Mouse (Mus musculus) MN1 (cell line): ENCODE results near the gene Aco2.

Source experiments
- DNase-seq: peaks from one replicate; pipeline ENCODE4 v3.0.0-alpha.2; 2016; ENCODE audit warnings: low spot score

Aco2 gene

DNA sequence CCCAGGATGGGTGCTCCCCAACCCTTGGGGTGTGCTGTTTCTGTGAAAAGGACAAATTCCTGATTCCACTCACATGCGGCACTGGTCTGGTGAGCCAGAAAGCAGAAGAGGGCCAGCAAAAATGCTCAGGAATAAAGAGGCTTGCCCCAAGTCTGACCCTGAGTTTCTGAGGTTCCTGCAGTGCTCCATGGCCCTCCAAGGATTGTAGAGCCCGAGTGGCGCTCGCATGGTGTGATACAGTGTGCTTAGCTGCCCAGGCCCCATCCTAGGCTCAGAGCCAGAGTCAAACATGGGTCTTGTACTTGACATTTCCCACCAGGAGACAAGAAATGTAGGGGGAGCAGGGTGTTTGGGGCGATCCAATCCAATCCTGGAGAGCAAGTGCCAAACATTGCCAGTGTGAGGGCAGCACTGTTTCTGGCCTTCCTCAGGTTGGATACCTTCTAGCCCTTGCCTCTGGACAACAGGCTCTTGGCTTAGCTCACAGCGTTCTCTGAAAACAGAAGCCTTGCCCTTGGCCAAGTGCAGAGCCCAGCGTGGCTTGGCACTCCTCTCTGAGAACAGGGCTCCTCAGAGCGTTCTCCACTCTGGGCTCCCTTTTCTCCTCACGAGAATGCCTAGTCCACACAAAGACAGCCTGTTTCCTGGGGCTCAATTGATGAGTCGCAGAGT lies 48.6 kb downstream of the Aco2 start:
- DNase-seq = peak; percentile 47

DNA sequence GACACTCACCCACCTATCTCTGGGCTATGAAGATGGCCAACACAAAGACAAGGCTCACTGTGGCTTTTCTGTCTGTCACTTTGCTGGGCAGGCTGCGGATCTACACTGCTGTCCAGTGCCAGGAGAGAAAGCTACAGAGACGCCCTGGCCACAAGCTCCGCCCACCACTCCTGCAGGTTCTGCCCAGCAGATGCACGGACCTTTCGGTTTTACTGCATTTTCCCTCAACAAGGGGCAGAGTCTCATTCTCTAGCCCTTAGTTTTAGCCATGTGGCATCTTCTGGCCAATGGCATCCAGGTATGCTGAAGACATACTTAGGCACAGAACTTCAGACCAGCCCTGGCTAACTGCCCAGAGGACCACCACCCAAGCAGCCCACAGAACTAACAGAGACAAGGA lies 49.1 kb downstream of the Aco2 start:
- DNase-seq = peak; percentile 83

DNA sequence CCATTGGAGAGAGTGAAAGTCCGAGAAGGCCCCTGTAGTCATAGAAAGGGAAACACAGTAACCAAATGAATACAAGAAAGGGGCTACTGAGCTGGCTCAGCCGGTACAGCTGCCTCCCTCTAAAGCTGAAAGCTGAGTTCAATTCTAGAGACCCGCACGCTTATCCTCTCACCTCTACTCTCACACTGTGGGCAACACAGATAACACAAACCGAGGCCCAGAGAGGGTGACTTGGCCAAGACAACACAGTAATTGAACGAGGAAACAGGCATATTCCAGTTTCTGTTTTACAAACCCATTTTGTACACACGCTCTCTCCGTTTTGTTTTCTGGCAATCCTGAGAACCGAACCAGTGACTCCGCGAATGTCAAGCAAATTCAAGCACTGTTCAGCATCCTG lies 52.8 kb downstream of the Aco2 start:
- no peak for DNase-seq

DNA sequence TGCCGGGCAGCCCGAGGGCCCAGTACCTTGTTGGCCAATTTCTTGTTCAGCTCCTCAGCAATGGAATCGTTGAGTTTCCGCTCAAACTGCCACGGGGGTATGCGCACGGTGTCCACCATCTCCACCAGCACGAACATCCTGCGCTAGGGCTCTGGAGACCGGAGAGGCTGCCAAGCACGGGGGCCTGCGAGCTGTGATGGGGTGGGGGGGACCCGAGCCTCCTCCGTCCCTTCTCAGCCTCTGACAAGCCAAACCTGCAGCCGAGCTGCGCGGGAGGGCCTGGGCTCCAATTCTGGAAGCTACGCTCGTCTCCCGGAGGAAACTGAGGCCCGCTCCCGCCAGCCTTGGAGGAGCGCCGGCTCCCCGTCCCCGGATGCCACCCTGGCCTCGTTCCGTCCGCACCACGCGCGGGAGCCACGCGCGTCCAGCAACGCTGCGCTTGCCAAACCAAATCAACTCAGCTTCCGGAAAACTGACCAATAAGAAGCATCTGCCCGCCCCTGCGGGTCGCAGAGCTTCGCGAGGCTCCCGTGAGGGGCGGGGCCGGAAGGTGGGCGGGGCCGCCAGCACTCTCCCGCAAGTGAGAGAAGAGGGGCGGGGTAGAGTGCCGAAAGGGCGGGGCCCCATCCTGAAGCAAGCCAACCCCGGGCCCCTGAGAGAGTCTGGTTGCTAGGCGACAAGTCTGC lies 53.8 kb downstream of the Aco2 start, which contains the start of gene Polr3h:
TSS of gene Polr3h (minus strand) at position 481 of the 686 bp plus-strand sequence.
- peak; percentile 99 for DNase-seq

- DNase-seq = no peak
Measured at GRCm38 (mm10) chr15:81926446-81926822, 54.3 kb downstream of the Aco2 start.

- DNase-seq = peak; percentile 62
Measured at GRCm38 (mm10) chr15:81927741-81928140, 55.6 kb downstream of the Aco2 start.

GRCm38 (mm10) chr15:81928277-81928676 lies 56.2 kb downstream of the Aco2 start:
- DNase-seq = peak; percentile 47

DNA sequence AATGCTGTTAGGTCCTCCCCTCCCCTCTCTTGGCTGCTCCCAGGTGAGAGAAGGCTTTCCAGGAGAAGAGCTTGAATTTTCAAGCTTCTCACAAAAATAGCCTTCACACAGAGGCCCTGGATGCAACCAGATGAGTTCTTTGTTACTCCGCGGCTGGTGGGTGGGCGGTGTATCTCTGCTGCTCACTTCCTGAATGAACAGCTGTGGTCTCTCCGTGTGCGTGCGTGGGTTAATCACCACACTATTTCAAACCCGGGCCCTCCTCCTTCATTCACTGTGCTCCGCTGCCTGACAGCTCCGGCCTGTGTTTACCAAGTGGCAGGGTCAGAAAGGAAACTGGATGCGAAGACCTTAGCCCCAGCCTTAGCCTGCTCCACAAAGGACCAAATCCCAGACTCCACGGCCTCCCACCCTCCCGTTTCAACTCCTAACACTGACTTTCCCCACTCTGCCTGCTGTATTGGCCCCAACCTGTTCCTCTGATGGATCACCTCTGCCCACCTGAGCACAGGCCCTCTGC lies 60.9 kb downstream of the Aco2 start:
- DNase-seq = no peak

GRCm38 (mm10) chr15:81933986-81934385 lies 61.9 kb downstream of the Aco2 start:
- no peak for DNase-seq

GRCm38 (mm10) chr15:81935869-81936637 lies 63.9 kb downstream of the Aco2 start:
- no peak for DNase-seq

- peak; percentile 81 for DNase-seq
Measured at GRCm38 (mm10) chr15:81936679-81937078, 64.6 kb downstream of the Aco2 start, which contains the start of gene Csdc2. Gene Csdc2, plus strand, starts transcription at chr15:81936759.

DNA sequence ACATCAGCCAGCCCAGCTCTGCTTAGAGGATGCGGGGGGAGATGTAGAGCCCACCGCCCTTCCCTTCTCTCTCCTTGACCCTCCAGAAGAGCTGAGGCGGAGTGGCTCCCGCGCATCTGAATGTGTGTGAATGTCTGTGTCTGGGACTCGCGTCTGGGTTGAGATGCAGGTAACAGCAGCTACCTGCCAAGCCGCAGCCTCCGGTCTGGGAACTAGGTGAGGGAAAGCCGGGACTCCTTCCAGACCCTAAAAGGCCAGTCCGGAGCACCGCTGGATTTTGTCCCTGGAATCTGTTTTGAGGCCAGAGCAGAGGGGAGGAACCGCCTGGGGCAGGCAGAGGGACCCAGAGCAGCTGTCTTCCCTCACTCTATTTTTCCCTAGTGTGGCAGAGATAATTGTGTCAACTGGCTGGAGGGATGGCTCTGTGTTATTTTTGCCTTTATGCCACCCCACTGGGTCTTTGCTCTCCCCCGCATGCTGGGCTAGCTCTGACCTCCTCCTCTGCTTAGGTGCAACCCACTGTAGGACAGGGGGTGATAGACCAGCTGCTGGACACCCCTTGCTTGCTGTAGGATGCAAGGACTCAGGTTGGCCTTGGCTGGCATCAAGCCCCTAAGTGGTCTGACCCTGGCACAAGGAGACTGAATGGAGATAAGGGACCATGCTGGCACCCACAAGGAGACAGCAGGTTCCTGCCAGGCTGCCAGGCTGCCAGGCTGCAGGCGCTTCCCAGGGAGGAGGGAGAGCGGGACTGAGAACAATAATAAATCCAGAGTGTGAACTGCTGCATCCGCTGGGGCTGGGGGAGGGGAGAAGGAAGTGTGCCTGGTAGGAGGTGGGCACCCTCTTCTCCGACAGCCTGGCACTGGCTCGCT lies 65.2 kb downstream of the Aco2 start:
- peak; percentile 75 for DNase-seq

DNA sequence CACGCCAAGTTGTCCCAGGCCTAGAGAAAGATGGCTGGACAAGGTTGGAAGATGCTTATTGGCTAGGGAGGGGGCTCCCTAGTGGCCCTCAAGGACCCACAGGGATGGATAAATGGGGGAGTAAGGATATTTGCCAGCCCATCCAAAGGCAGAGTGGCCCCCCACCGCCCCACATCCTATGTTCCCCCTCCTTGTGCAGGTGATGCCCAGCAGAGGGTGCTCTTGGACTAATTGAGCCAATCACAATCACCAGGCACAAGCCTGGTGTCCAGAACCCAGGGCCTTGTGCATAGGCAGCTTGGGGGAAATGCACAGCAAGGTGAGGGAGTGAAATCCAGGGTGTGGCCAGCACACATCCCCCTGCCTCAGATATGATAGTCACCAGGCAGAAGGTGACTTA lies 66.1 kb downstream of the Aco2 start:
- DNase-seq = peak; percentile 79

DNA sequence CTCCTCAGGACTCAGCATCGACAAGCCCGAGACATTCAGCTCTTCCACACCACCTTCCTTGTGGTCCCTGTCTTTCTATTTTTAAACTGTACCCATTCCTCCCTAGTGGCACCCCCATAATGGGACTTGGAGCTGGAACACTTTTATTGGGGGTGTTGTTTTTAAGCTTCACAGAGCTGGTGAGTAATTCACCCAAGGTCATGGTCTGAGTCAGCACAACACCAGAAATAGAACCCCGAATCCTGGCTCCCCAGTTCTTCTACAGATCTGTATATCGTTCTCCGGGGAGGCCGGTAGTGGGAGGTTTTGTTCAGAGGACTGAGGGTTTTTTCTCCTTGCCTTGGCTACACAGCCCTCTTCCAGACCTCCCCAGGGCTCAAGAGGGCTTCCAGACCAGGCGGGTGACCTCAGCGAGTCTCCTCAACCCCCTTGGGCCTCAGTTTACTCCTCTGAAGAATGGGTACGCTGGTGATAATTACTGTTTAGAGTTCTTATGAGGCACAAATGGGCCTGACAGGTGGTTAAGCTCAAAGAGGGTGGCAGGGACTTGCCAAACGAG lies 67.1 kb downstream of the Aco2 start:
- DNase-seq = no peak

DNA sequence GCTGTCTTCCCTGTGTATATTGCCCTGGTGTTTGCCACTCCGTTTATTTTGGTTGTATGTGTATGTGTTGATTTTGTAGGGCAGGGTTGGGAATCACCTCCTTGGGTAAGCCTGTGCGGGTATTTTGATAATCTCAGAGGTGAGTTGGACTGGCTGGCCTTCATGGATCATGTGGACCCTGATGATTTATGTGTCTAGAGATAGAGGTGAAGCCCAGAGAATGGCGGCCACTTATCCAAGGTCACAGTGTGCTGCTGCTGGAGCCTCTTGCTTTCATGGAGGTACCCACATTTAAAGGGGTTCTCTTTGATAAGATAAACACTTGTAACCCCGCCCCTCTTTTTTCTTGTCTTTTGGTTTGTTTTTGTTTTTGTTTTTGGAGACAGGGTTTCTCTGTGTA lies 67.7 kb downstream of the Aco2 start:
- DNase-seq = no peak

GRCm38 (mm10) chr15:81940219-81940618 lies 68.1 kb downstream of the Aco2 start:
- no peak for DNase-seq

DNA sequence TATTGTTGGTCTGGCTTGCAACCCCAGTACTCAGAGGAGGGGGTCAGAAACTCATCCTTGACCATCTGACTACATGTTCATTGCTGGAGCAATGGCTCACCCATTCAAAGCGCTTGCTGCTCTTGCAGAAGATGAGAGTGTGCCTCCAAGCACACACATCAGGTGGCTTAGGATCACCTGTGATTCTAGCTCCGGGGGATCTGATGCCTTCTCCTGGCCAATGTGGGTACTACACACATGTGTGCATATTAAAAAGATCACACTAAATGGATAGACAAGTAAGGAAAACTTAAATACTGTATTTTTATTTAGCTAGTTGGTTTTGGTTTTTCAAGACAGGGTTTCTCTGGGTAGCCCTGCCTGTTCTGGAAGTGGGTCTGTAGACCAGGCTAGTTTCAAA lies 68.9 kb downstream of the Aco2 start:
- DNase-seq = no peak

DNA sequence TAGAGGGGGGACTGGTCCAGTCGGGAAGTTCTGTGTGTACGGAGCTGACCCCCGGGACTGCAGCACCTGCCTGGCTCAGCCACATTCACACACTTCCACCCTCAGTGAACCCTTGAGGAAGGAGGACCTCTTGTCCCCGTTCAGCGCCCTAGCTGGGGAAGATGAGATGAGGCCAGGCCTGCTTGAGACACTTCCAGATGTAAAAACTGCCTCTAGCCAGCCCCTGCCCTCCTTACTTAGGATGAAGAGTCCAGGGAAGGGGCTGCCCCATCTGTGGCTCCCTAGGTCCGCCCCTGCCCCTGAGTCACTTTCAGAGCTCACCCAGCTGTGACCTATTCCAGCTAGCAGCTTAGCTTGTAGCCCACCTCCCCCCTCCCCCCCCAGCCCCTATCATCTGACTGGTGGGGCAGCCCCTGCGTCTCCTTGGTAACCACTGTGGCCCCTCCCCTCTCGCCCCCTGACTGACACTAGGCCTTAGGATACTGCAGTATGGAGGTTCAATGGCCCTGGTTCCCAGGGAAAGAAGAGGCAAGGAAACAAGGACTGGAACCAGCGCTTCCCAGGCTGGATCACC lies 71.2 kb downstream of the Aco2 start:
- no peak for DNase-seq

- no peak for DNase-seq
Measured at GRCm38 (mm10) chr15:81949076-81949475, 77.0 kb downstream of the Aco2 start.

DNA sequence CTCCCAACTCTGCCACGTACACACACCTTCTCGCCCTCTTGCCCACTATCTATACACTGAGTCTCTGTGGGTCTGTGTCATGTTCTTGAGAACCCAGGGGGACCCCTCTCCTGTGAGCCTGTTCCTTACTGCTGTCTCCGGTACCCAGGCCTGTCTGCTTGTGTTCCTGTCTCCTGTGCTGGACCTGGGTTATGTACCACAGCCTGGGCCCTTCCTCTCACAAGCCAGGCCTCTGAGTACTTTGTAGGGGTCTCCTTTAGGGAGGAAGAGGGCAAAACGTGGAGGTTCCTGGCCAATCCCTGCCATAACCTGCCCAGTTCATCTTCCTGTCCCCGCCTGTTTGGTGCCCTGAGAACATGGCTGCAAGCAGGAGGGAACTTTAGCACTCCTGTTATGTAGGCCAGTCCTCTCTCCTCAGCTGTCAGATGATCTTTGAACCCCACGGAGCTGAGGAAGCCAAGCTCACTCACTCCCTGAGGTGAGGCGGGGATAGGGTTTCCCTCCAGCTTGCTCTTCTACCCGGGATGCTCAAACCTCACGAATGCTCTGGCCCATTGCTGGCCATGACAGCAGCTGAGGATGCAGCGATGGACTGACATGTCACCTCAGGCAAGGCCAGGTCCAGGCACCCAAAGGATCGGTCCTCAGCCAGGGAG lies 77.5 kb downstream of the Aco2 start:
- no peak for DNase-seq
